Mouse (Mus musculus): ENCODE results near the gene Kcnk4. TPM values are rescaled to one million over a fixed set of nuclear protein-coding genes. Genes with fewer than 3 reads are reported as not detected.

The Kcnk4 gene
- polyA plus RNA-seq, 1 experiment, result 0.15 TPM

DNA sequence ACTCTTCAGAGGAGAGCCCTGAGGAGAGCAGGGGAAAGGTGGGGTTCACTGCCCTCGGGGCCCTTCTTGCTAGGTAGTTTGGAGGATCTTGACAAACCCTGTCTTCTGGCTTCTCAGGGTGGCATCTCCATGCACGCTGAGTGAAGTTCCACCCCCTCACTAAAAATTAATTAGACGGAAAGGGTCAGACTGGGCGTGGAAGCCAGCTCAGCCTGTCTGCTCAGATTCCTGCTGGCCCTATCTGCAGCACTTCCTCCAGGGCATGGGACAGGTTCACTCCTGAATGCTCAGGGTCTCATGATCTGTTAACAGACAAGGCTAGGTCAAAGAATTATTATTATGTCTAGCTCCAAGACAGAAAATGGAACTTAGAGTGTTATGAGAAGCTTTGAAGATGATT, 41.8 kb downstream of the Kcnk4 start:
- no peak for DNase-seq (ENCODE audit: low read depth)

DNA sequence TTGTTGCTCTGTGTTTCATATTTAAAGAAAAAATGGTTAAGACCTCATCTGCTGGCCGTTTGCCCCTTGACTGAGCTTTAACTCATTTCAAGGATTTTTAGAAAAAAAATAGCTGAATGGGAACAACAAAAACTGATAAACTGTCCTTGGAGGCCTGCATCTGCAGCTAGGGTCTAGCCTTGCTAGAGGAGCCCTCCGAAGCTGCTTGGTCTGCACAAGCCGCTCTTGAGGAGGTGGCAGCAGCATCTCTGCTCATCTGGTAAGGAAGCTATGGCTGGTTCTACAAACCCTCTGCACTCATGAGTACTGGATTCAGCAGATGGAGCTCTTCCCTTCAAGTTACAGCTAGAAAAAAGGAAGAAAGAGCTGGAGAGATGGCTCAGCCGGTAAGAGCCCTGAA, 56.4 kb downstream of the Kcnk4 start:
- DNase-seq (ENCODE audit: low read depth), result no peak

DNA sequence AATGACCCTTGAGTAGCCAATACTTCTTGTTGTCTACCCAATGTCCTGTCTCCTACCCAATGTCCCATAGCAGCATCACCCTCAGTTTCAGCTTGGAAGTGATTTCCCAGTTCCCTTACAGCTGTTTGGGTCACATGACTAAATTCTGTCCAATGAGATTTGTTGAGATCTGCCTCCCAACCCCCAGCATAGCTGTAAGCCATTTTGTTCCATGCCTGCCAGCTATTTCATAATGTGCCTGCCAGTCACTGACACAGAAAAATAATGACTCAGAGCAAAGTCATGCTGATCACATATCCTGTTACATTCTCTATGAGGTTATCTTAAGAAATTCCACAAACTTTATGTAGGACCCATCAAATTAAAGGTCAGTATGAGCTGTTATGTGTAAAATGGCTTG, 57.5 kb downstream of the Kcnk4 start:
- no peak for DNase-seq (ENCODE audit: low read depth)

DNA sequence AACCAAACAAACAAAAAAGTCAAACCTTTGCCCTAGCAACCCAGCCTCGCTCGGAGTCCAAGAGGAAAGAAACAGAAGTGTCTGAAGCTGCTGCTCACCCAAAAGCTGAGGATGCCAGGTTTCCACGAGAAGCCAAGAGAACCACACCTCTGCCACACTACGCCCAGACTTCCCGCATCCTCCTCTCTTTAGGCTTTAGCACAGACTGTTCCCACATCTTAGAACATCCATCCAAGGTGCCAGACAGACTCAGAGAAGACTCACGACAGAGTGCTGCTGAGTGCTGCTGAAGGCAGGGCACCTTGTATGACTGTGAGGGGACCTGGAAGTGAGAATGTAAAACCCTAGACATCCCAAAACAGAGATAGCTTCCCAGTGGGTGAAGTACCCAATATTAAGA, 58.5 kb downstream of the Kcnk4 start:
- no peak for DNase-seq (ENCODE audit: low read depth)

DNA sequence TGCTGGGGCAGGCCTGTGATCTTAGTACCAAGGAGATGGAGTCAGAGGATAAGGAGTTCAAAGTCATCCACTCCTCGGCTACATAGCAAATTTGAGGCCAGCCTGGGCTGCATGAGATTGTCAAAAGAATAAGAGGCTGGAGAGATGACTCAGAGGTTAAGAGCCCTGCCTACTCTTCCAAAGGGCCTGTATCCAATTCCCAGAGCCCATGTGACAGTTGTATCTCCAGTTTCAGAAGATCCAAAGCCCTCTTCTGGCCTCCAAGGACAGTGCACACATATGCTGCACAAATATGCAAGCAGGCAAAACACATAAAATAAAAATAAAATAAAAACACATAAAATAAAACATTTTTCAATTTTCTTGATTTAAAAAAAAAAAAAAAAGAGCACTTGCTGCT, 60.1 kb downstream of the Kcnk4 start:
- no peak for DNase-seq (ENCODE audit: low read depth)

Other genes starting within 250 kb of the Kcnk4 start
- gene Rps6ka4, start 93.9 kb downstream of the Kcnk4 start, polyA plus RNA-seq (2012; rRNA removed), result 28.2 and 32.0 TPM in 2 replicates
- 2.9 and 3.1 TPM in 2 replicates for gene Ccdc88b, start 76.3 kb downstream of the Kcnk4 start, polyA plus RNA-seq (2012; rRNA removed)
- 101 and 122 TPM in 2 replicates for gene Trmt112, start 24.8 kb downstream of the Kcnk4 start, polyA plus RNA-seq (2012; rRNA removed)
- 231 and 263 TPM in 2 replicates for gene Prdx5, start 24.4 kb downstream of the Kcnk4 start, polyA plus RNA-seq (2012; rRNA removed)
- 40.7 and 50.4 TPM in 2 replicates for gene Esrra, start 12.7 kb downstream of the Kcnk4 start, polyA plus RNA-seq (2012; rRNA removed)
- gene Catsperz, start 9.1 kb downstream of the Kcnk4 start, polyA plus RNA-seq (2012; rRNA removed), result 2.4 and 4.3 TPM in 2 replicates
- gene Bad, start 7.3 kb upstream of the Kcnk4 start, polyA plus RNA-seq (2012; rRNA removed), result 60.1 and 82.0 TPM in 2 replicates
- 85.1 and 89.1 TPM in 2 replicates for gene Gpr137, start 8.0 kb upstream of the Kcnk4 start, polyA plus RNA-seq (2012; rRNA removed)
- gene Ppp1r14b, start 40.5 kb upstream of the Kcnk4 start, polyA plus RNA-seq (2012; rRNA removed), result 69.4 and 78.5 TPM in 2 replicates
- 63.4 and 74.5 TPM in 2 replicates for gene Plcb3, start 42.0 kb upstream of the Kcnk4 start, polyA plus RNA-seq (2012; rRNA removed)
- gene Fkbp2, start 46.0 kb upstream of the Kcnk4 start, polyA plus RNA-seq (2012; rRNA removed), result 80.5 and 126 TPM in 2 replicates
- 62.4 and 80.9 TPM in 2 replicates for gene Vegfb, start 53.1 kb upstream of the Kcnk4 start, polyA plus RNA-seq (2012; rRNA removed)
- gene Dnajc4, start 58.1 kb upstream of the Kcnk4 start, polyA plus RNA-seq (2012; rRNA removed), result 65.3 and 68.7 TPM in 2 replicates
- gene Nudt22, start 61.6 kb upstream of the Kcnk4 start, polyA plus RNA-seq (2012; rRNA removed), result 45.2 and 46.9 TPM in 2 replicates
- gene Trpt1, start 61.6 kb upstream of the Kcnk4 start, polyA plus RNA-seq (2012; rRNA removed), result 18.6 and 21.1 TPM in 2 replicates
- 10.3 and 11.8 TPM in 2 replicates for gene Fermt3, start 85.0 kb upstream of the Kcnk4 start, polyA plus RNA-seq (2012; rRNA removed)
- 42.0 and 46.0 TPM in 2 replicates for gene Stip1, start 105.5 kb upstream of the Kcnk4 start, polyA plus RNA-seq (2012; rRNA removed)
- gene Macrod1, start 122.3 kb upstream of the Kcnk4 start, polyA plus RNA-seq (2012; rRNA removed), result 29.9 and 42.2 TPM in 2 replicates
- 0.51 and 0.91 TPM in 2 replicates for gene Flrt1, start 171.2 kb upstream of the Kcnk4 start, polyA plus RNA-seq (2012; rRNA removed)

Measured in gonadal fat pad, adult 2 months (tissue).